Mouse (Mus musculus) liver, embryonic 14.5 days (tissue): ENCODE measurements around the gene Fubp1. TPM values are rescaled to one million over a fixed set of nuclear protein-coding genes. Genes with fewer than 3 reads are reported as not detected.

Experiments
- ATAC-seq: fragments of 200-750 bp; cut with Nextera tagmentation; 2 replicates; pipeline ENCODE4 v1.8.0; 2017; ENCODE audit warnings: moderate number of reproducible peaks, mild to moderate bottlenecking, moderate library complexity; ENCODE audit not compliant: insufficient read depth
- DNase-seq, 3 experiments: peaks; one replicate each; pipeline ENCODE4 v3.0.0-alpha.2; 2012 to 2013; ENCODE audit warnings: low read depth in 3 of 3, low spot score in 3 of 3
- H3K27ac ChIP-seq: fragments of 300-500 bp; sonication (generic); 2 replicates; pipeline ENCODE4 v1.5.1; 2014; ENCODE audit warnings: moderate library complexity, mild to moderate bottlenecking, control low read depth, inconsistent platforms
- H3K27me3 ChIP-seq: fragments of 300-500 bp; sonication (generic); 2 replicates; pipeline ENCODE4 v1.6.1; 2014; ENCODE audit warnings: mild to moderate bottlenecking, low read length, moderate library complexity; ENCODE audit not compliant: control insufficient read depth, insufficient read depth
- H3K36me3 ChIP-seq: fragments of 300-500 bp; sonication (generic); replicated peaks from 2 replicates; pipeline ENCODE4 v1.6.1; 2014; ENCODE audit warnings: low read depth; ENCODE audit not compliant: control insufficient read depth, insufficient read depth
- H3K4me1 ChIP-seq, 2 experiments: fragments of 200-500 bp in 1 of 2; fragments of 300-500 bp in 1 of 2; sonication (generic) in 1 of 2; replicated peaks; 2 replicates each; pipeline ENCODE4 v1.6.1; 2012 to 2014; ENCODE audit warnings: antibody characterized with exemption in 1 of 2, inconsistent platforms in 1 of 2, low read length in 1 of 2; ENCODE audit not compliant: control insufficient read depth in 2 of 2, insufficient read depth in 2 of 2
- H3K4me2 ChIP-seq: fragments of 300-500 bp; sonication (generic); 2 replicates; pipeline ENCODE4 v1.6.1; 2014; ENCODE audit warnings: low read depth, mild to moderate bottlenecking, control low read depth, moderate library complexity
- H3K4me3 ChIP-seq, 2 experiments: fragments of 200-500 bp in 1 of 2; fragments of 300-500 bp in 1 of 2; sonication (generic) in 1 of 2; 2 replicates each; pipeline ENCODE4 v1.5.1; 2012 to 2014; ENCODE audit warnings: low read depth in 2 of 2, low read length in 2 of 2, mild to moderate bottlenecking in 2 of 2, control low read depth in 1 of 2, inconsistent platforms in 1 of 2, moderate library complexity in 1 of 2; ENCODE audit not compliant: insufficient read depth in 1 of 2
- H3K9ac ChIP-seq: fragments of 300-500 bp; sonication (generic); replicated peaks from 2 replicates; pipeline ENCODE4 v1.6.1; 2014; ENCODE audit warnings: mild to moderate bottlenecking, control low read depth, moderate library complexity
- H3K9me3 ChIP-seq: fragments of 300-500 bp; sonication (generic); 2 replicates; pipeline ENCODE4 v1.6.1; 2016; ENCODE audit warnings: low read length, mixed read lengths; ENCODE audit not compliant: control insufficient read depth
- CTCF ChIP-seq: IDR thresholded peaks from 2 replicates; pipeline ENCODE4 v1.5.1; 2016; ENCODE audit warnings: antibody characterized with exemption, low read depth, control low read depth
- EP300 ChIP-seq: IDR thresholded peaks from 2 replicates; pipeline ENCODE4 v1.6.1; 2016; ENCODE audit warnings: antibody characterized with exemption, low read depth
- WGBS: fragments of 180-500 bp; shearing (Covaris S2); extraction: QIAGEN DNeasy Blood & Tissue Kit; methylation state at CpG from one replicate; pipeline ENCODE4 v1.1.7; 2014; ENCODE audit not compliant: insufficient replicate concordance; 5-methylcytosine and 5-hydroxymethylcytosine counted together
- polyA plus RNA-seq, 2 experiments: library from polyadenylated mRNA; depleted of rRNA in 1 of 2; stranded (reverse) in 1 of 2; unstranded in 1 of 2; fragments of >200 nt; fragmentation: Nextera tagmentation in 1 of 2; extraction: Ambion mirVana in 1 of 2; gene quantifications; 2 replicates each; pipeline versions ENCODE4 v1.2.1 to v1.2.3; 2012 to 2014

Fubp1 gene
- polyA plus RNA-seq, 2 experiments: 50.8 to 64.6 TPM

DNA sequence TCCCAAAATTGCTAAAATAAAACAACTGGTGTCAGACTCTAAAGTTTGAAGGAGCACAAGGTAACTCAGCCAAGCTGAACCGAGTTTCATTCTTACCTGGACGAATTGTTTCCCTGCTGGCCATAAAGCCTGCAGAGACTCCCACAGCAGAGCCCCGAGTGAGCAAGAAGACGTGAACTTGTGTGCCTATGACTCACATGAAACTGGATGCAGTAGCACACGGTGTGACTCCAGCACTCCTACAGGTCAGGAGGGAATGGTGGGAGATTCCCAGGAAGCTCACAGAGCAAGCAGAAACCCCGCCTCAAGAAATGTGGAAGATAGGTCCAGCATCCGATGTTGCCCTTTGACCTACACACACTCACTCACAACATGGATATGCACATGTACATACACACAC lies 38.4 kb upstream of the Fubp1 start:
- no peak overlapping the region for H3K4me3 ChIP-seq
- DNase-seq (no peak), ATAC-seq (no peak)
- H3K27me3 ChIP-seq: peaks cover 12% of the 10 kb centered on the region
- H3K9me3 ChIP-seq: no peaks in the 10 kb centered on the region
- 55% methylated on average over 7 of the region's 7 CpGs for WGBS
- no peak overlapping the region for H3K9ac ChIP-seq
- no peak overlapping the region for H3K4me2 ChIP-seq
- peaks cover 0 to 14% of the 10 kb centered on the region in 2 experiments; a peak in 3 of 4 replicates for H3K4me1 ChIP-seq
- no peak overlapping the region for H3K27ac ChIP-seq
- no peak for TF ChIP-seq EP300
- no peak for TF ChIP-seq CTCF
- H3K36me3 ChIP-seq: no peaks in the 10 kb centered on the region

- no peak for DNase-seq
- H3K4me2 ChIP-seq: no peak overlapping the region
- WGBS: 70% methylated on average over 7 of the region's 7 CpGs
- no peaks in the 10 kb centered on the region for H3K9me3 ChIP-seq
- H3K36me3 ChIP-seq: no peaks in the 10 kb centered on the region
- peaks cover 0 to 14% of the 10 kb centered on the region in 2 experiments; a peak in 3 of 4 replicates for H3K4me1 ChIP-seq
- H3K27me3 ChIP-seq: peaks cover 7% of the 10 kb centered on the region
- no peak overlapping the region for H3K9ac ChIP-seq
- no peak for TF ChIP-seq CTCF
- TF ChIP-seq EP300: no peak
- H3K4me3 ChIP-seq: no peak overlapping the region
- H3K27ac ChIP-seq: no peak overlapping the region
- ATAC-seq: no peak
These were observed 37.8 kb upstream of the Fubp1 start for GRCm38 (mm10) chr3:152172322-152172935.

DNA sequence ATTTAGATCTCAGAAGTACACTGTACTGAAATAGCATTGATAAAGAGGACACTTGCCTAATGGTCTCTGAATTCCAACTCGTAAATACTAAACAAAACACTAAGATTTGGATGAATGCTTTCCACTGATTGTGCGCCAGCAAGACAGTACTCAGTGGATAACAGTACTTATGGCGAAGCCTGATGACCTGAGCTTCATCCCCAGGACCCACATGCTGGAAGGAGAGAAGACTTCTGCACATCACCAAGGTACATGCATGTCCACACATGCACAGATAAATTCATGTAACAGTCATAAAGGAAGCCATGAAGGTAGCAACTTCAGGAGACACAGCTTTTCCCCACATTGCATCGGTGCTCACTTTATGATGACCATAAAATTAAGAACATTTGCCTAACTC lies 31.4 kb upstream of the Fubp1 start:
- 70% methylated on average over 4 of the region's 4 CpGs for whole genome bisulfite sequencing
- peaks cover 16% of the 10 kb centered on the region for H3K36me3 ChIP-seq
- no peak for ATAC-seq

GRCm38 (mm10) chr3:152179285-152179684 lies 30.9 kb upstream of the Fubp1 start:
- Histone ChIP-seq H3K4me2 (no peak overlapping the region), H3K4me1 (no peaks in the 10 kb centered on the region; a peak in 2 of 4 replicates), H3K9me3 (no peaks in the 10 kb centered on the region), H3K9ac (no peak overlapping the region), H3K4me3 (no peak overlapping the region), H3K36me3 (peaks cover 16% of the 10 kb centered on the region), H3K27me3 (no peaks in the 10 kb centered on the region), H3K27ac (no peak overlapping the region)
- 57% methylated on average over 1 of the region's 1 CpGs for WGBS
- TF ChIP-seq CTCF: no peak
- no peak for TF ChIP-seq EP300
- ATAC-seq (no peak), DNase-seq (no peak)

More for the DNA sequence above, 31.4 kb upstream of the Fubp1 start:
- Histone ChIP-seq H3K4me2 (no peak overlapping the region), H3K4me3 (no peak overlapping the region), H3K9ac (no peak overlapping the region), H3K9me3 (no peaks in the 10 kb centered on the region), H3K27me3 (no peaks in the 10 kb centered on the region), H3K4me1 (no peaks in the 10 kb centered on the region; a peak in 2 of 4 replicates), H3K27ac (no peak overlapping the region)
- TF ChIP-seq EP300 (no peak), CTCF (no peak)
- DNase-seq: no peak

DNA sequence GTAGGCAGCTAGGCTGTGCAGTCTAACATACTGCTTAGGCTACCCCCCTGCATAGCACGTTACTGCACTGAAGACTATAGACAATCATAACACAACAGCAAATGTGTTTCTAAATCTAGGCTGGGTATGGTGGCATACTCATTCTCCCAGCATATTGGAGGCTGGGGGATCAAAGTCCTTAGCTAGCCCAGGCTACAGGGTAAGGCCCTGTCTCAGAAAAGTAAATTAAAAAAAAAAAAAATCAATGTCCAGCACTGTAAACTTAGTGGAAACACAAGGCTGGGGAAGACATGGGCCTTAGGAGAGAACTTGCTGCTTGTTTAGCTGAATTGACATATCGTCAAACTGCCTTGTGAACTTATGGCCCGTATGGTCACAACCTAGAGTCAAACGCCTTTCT lies 29.6 kb upstream of the Fubp1 start:
- peak; percentile 21; the same call in 1 of the 2 replicates for ATAC-seq
- no peaks in the 10 kb centered on the region; a peak in 2 of 4 replicates for H3K4me1 ChIP-seq
- no peak for DNase-seq
- TF ChIP-seq CTCF (no peak), EP300 (no peak)
- no peak overlapping the region for H3K4me3 ChIP-seq
- peaks cover 28% of the 10 kb centered on the region for H3K36me3 ChIP-seq
- H3K4me2 ChIP-seq: no peak overlapping the region
- WGBS: 86% methylated on average over 4 of the region's 4 CpGs
- H3K27me3 ChIP-seq: no peaks in the 10 kb centered on the region
- no peaks in the 10 kb centered on the region for H3K9me3 ChIP-seq
- H3K27ac ChIP-seq: no peak overlapping the region
- H3K9ac ChIP-seq: no peak overlapping the region
